Mouse (Mus musculus) heart, adult 2 months (tissue): ENCODE measurements at regions not wholly inside any gene's neighbourhood (a gene's known extent, or its start where the extent isn't known, plus 50 kb on each side); places are given as distances from the start of the nearest gene placed in this dataset.

Experiments
- DNase-seq, 2 experiments: peaks; one replicate each; pipeline ENCODE4 v3.0.0; 2021
- H3K27ac ChIP-seq: fragments of 200-600 bp; 2 replicates; pipeline ENCODE4 v1.8.1; 2022
- H3K27me3 ChIP-seq: fragments of 200-500 bp; 2 replicates; pipeline ENCODE4 v1.6.1; 2012; ENCODE audit warnings: mild to moderate bottlenecking, low read length, inconsistent platforms, mixed read lengths; ENCODE audit not compliant: control insufficient read depth, insufficient read depth
- H3K36me3 ChIP-seq: fragments of 200-500 bp; 2 replicates; pipeline ENCODE4 v1.6.1; 2012; ENCODE audit warnings: low read length, inconsistent platforms; ENCODE audit not compliant: control insufficient read depth, insufficient read depth
- H3K4me1 ChIP-seq: fragments of 200-500 bp; 2 replicates; pipeline ENCODE4 v1.6.1; 2011; ENCODE audit warnings: low read length; ENCODE audit not compliant: control insufficient read depth, insufficient read depth
- H3K4me3 ChIP-seq: fragments of 200-600 bp; 2 replicates; pipeline ENCODE4 v1.8.1; 2022
- H3K79me2 ChIP-seq: fragments of 200-500 bp; replicated peaks from 2 replicates; pipeline ENCODE4 v1.6.1; 2012; ENCODE audit warnings: mild to moderate bottlenecking, inconsistent platforms, low read length, moderate library complexity, mixed read lengths; ENCODE audit not compliant: control insufficient read depth, insufficient read depth
- H3K9ac ChIP-seq: fragments of 200-500 bp; 2 replicates; pipeline ENCODE4 v1.6.1; 2012; ENCODE audit warnings: low read depth, mild to moderate bottlenecking, control low read depth, inconsistent platforms, low read length, mixed read lengths
- CTCF ChIP-seq: fragments of 200-600 bp; IDR thresholded peaks from 2 replicates; pipeline ENCODE4 v1.8.1; 2022; ENCODE audit warnings: antibody characterized with exemption, mild to moderate bottlenecking, moderate library complexity
- EP300 ChIP-seq: fragments of 200-500 bp; IDR thresholded peaks from 2 replicates; pipeline ENCODE4 v1.6.1; 2011; ENCODE audit warnings: low read depth, low read length, control low read depth; ENCODE audit not compliant: insufficient read depth
- POLR2A ChIP-seq: fragments of 200-500 bp; IDR thresholded peaks from 2 replicates; pipeline ENCODE4 v1.6.1; 2011; ENCODE audit warnings: mild to moderate bottlenecking, low read depth, low read length, control low read depth; ENCODE audit not compliant: insufficient read depth
- WGBS: fragments of 180-500 bp; shearing (Covaris S2); methylation state at CpG from one replicate; pipeline ENCODE4 v1.1.7; 2018; 5-methylcytosine and 5-hydroxymethylcytosine counted together
- intact Hi-C: fragments of 180-260 bp; cut with DNase I; formaldehyde crosslinking; loops from one replicate; pipeline ENCODE4 v1.15.1; 2025

GRCm38 (mm10) chr1:44957125-44957524 lies 354.2 kb upstream of the Col3a1 start:
- Histone ChIP-seq H3K27ac (no peak overlapping the region), H3K36me3 (no peaks in the 10 kb centered on the region), H3K27me3 (0 out of 2 replicates have a peak, but pooled peaks cover 2% of the 10 kb centered on the region), H3K79me2 (no peaks in the 10 kb centered on the region), H3K4me3 (no peak overlapping the region), H3K9ac (no peak overlapping the region), H3K4me1 (no peaks in the 10 kb centered on the region)
- intact Hi-C loops = no loop called here
- WGBS = 66% methylated on average over 4 of the region's 4 CpGs
- TF ChIP-seq CTCF (no peak), EP300 (no peak), POLR2A (no peak)
- no peak for DNase-seq

DNA sequence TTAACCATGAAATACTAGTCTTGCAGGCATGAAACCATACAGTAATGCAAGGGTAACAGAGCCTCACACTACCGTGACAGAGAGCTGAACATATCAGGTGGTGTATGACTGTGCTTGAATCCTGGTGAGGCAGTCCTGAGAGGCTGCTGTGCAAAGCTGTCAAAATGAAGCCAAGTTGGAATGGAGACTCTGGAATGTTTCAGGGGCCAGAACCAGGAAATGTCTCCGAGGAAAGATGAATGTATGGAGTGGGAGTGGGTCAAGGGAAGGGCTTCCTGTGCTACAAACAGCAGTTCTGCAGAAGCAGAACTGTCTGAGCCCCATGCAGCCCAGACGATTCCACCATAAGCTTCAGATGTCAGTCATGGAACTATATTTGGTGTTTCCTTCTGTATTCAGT lies 324.2 kb upstream of the Col3a1 start:
- Histone ChIP-seq H3K79me2 (no peaks in the 10 kb centered on the region), H3K27ac (no peak overlapping the region), H3K4me1 (no peaks in the 10 kb centered on the region), H3K9ac (no peak overlapping the region), H3K27me3 (no peaks in the 10 kb centered on the region), H3K4me3 (no peak overlapping the region), H3K36me3 (no peaks in the 10 kb centered on the region)
- intact Hi-C loops = no loop called here
- no peak for DNase-seq
- no peak for TF ChIP-seq POLR2A
- no peak for TF ChIP-seq CTCF
- TF ChIP-seq EP300 = no peak
- 17% methylated on average over 3 of the region's 3 CpGs for WGBS

- Histone ChIP-seq H3K36me3 (no peaks in the 10 kb centered on the region), H3K79me2 (no peaks in the 10 kb centered on the region), H3K4me1 (peaks cover 5% of the 10 kb centered on the region), H3K27ac (peak overlapping the region; percentile 17; the same call in 1 of the 2 replicates), H3K4me3 (no peak overlapping the region), H3K9ac (no peak overlapping the region), H3K27me3 (no peaks in the 10 kb centered on the region)
- intact Hi-C loops = loop anchor here (5.0 to 10.0 kb wide), 2 partner anchors 276 to 292 kb away; partner anchors contain the start of gene Col3a1
- TF ChIP-seq CTCF (no peak), EP300 (no peak), POLR2A (no peak)
- DNase-seq = no peak
Measured at GRCm38 (mm10) chr1:45020516-45020915, 290.8 kb upstream of the Col3a1 start.

DNA sequence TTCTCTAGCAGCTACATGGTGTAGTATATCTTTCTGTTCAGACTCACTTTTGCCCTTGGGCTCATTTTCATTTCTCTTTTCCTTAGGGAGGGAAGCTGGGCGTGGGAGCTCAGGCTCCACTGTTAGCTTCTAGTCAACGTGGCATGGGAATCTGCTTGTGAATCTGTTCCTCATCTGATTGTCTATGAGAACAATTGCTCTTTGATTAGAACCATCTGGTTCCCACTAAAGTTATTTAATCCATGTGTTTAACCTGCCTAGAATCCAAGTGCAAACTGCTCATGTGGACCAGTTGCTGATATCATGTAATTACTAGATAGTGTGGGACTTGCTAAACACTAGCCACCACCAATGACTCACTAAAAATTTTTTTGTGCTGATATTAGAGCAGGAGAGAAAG lies 290.1 kb upstream of the Col3a1 start:
- Histone ChIP-seq H3K4me1 (peaks cover 5% of the 10 kb centered on the region), H3K27ac (peak overlapping the region; percentile 47), H3K4me3 (no peak overlapping the region), H3K27me3 (no peaks in the 10 kb centered on the region), H3K9ac (no peak overlapping the region), H3K36me3 (no peaks in the 10 kb centered on the region), H3K79me2 (no peaks in the 10 kb centered on the region)
- DNase-seq = peak in 1 of 2 experiments; percentile 18
- 45% methylated on average over 2 of the region's 2 CpGs for WGBS
- intact Hi-C loops = loop anchor here (5.0 to 10.0 kb wide), 2 partner anchors 276 to 291 kb away; partner anchors contain the start of gene Col3a1
- TF ChIP-seq POLR2A = no peak
- no peak for TF ChIP-seq CTCF
- no peak for TF ChIP-seq EP300

DNA sequence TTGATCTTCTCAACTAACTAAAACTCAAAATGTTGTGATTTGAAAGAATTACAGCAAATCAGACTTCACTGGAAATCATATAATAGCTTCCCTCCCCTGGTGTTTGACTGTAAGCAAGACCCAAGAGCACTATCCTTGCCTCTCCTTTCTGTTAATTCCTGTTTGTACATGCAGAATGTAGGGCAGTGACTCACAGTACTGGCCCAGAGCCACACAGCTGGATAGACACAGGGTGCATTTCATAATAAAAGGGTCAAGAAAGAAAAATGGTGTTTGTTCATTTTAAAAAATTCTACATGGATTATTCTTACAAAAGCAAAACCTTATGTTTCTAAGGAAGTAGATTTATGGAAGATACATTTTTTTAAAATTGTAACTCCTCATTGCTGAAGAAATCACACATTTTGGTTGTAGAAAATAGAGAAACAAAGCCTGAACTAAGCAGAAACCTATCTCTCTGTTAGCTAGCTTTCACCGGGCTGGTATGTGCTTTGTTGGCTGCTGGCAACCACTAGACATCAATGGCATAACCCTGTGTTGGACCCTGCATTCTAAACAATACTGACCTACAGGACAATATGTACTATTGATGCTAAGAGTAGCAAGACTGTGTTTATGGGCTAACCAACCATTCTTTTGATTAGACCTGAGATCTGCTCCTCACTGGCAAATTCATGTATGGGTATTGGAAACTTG lies 289.0 kb upstream of the Col3a1 start:
- intact Hi-C loops = loop anchor here (5.0 to 10.0 kb wide), 2 partner anchors 277 to 290 kb away; partner anchors contain the start of gene Col3a1
- peaks cover 5% of the 10 kb centered on the region for H3K4me1 ChIP-seq
- peak overlapping the region; percentile 59 for H3K27ac ChIP-seq
- peak; percentile 80 to 83 for DNase-seq
- H3K4me3 ChIP-seq = no peak overlapping the region
- no peaks in the 10 kb centered on the region for H3K36me3 ChIP-seq
- no peaks in the 10 kb centered on the region for H3K79me2 ChIP-seq
- H3K27me3 ChIP-seq = no peaks in the 10 kb centered on the region
- WGBS = 42% methylated on average over 1 of the region's 1 CpGs
- H3K9ac ChIP-seq = no peak overlapping the region
- TF ChIP-seq CTCF (peak; percentile 15; the same call in 1 of the 2 replicates), POLR2A (no peak)

DNA sequence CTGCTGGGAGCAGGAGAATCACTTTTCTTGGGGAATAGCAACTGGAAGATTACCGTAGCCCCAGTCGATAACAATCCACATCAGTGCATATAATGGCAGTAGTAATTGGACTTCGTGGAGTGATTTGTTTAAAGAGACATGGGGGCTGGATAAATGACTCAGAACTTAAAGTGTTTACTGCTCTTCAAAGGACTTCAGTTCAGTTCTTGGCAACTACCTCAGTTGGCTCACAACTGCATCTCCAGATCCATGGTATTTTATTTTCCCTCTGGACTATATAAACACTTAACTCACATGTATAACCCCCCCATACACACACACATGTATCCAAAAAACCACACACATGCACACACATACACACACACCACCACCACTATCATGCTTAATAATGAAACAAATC lies 288.0 kb upstream of the Col3a1 start:
- Histone ChIP-seq H3K27me3 (no peaks in the 10 kb centered on the region), H3K79me2 (no peaks in the 10 kb centered on the region), H3K4me3 (no peak overlapping the region), H3K4me1 (peaks cover 5% of the 10 kb centered on the region), H3K36me3 (no peaks in the 10 kb centered on the region), H3K9ac (no peak overlapping the region), H3K27ac (no peak overlapping the region; the same call in 1 of the 2 replicates)
- intact Hi-C loops = loop anchor here (5.0 to 10.0 kb wide), 2 partner anchors 279 to 289 kb away; partner anchors contain the start of gene Col3a1
- 70% methylated on average over 3 of the region's 3 CpGs for WGBS
- DNase-seq = no peak
- TF ChIP-seq EP300 = no peak
- no peak for TF ChIP-seq CTCF
- no peak for TF ChIP-seq POLR2A
